Mouse (Mus musculus) adrenal gland, postnatal 14 days (tissue): ENCODE results near the gene Peg12. TPM values are rescaled to one million over a fixed set of nuclear protein-coding genes. Genes with fewer than 3 reads are reported as not detected.

ENCODE experiments used
- total RNA-seq: library from RNA; stranded (reverse); gene quantifications from 2 replicates; pipeline ENCODE4 v1.2.3, GENCODE M21; 2021

Gene Peg12
- total RNA-seq, 1 experiment from 2014 or later: 3.9 TPM

Other genes with a start within 250 kb of the Peg12 start
- 77.8 and 79.0 TPM in 2 replicates for gene Ndn, start 117.9 kb downstream of the Peg12 start, total RNA-seq
- 2.0 and 3.1 TPM in 2 replicates for gene Magel2, start 87.5 kb downstream of the Peg12 start, total RNA-seq
- gene Mkrn3, start 44.4 kb downstream of the Peg12 start, total RNA-seq: 0.78 and 1.4 TPM in 2 replicates